Mouse (Mus musculus): ENCODE data around the gene Rffl.

Rffl gene

GRCm38 (mm10) chr11:82763261-82763660 is 107.7 kb downstream of the Rffl start:
- DNase-seq: peak; percentile 12

DNA sequence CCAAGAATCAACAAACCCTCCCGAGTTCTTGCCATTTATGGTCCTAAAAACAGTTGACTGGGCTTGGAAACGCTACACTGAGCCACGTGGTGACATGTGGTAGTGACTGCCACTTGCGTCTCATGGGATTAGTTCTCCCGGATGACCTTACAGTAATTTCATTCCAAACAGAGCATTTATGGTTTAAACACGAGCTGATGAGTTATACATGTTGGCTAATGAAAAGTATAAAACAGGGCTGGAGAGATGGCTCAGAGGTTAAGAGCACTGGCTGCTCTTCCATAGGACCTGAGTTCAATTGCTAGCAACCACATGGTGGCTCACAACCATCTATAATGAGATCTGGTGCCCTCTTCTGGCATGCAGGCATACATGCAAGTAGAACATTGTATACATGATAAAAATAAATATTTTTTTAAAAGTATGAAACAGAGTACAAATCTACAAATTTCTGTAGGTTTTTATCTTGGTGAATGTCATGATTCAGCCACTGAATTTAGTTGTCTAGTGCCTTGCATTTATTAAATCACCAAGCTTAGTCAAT is 108.7 kb downstream of the Rffl start:
- no peak for DNase-seq

GRCm38 (mm10) chr11:82755919-82756318 is 115.1 kb downstream of the Rffl start:
- DNase-seq: no peak
